Mouse (Mus musculus): ENCODE data around the gene B3gntl1.

Gene B3gntl1

DNA sequence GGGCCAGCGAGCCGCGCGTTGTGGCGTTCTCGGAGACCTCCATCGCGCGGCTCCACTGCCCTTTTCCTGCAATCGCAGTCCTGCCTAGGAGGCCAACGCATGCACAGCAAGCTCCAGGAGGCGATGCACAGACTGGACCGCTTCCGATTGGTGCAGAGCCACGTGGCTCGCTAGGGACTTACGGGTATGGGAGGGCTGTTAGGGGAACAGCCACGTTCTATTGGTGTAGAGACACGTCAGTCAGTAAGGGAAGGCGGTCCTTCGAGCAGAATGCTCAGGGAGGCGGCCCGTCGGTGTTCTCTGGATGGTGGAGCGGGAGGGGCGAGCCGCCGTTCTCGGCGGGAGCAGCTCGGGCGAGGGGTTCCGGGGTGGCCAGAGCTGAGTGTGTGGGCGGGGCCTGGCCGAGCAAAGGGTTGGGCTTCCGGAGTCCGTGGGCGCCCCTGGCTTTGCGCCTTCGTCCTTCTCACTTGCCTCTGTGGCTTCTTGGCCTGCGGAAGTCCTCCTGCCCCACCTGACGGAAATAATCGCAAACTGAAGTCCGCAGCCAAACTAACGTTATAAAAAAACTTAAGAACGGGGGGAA, at the start of gene B3gntl1:
Gene B3gntl1 (minus strand): TSS at position 164 of the 583 bp plus-strand sequence.
- peak; percentile 99 for DNase-seq (ENCODE audit: low read depth, low spot score)

DNA sequence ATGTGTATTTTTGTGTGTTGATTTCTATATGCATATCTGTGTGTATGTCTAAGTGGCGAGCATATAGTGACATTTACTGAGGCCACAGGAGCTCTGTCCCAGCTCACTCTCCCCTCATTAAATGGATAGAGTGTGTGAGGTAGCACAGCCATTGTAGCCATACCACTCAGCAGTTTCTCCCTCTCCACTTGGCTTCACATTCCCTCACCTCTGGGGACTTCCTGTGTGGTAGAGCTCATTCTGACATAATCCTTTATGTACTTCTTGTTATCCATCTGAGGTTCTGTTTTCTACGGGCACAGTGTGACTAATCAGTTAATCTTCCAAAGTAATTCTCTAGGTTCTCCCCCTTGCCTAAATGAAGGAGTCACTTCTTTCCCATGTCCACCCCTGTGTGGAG, 49.5 kb upstream of the B3gntl1 start:
- no peak for DNase-seq (ENCODE audit: low read depth, low spot score)

DNA sequence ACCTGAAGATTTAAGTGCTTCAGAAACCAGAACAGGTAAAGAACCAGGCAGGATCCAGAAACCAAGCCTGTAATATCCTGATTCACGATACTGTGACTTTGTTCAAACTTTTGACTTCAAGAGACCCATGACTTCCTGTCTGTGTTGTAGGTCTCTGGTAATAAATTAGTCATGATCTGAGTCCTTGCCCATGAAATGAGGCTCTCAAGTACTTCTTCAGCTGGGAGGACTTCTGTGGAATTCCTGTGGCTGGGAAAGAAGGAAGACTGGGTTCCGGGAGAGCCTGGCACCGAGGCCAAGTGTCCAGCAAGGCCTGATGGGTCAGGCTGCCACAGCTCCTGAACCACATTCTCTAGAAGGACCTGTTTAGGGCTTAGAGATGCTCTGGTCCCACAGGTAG, 47.8 kb upstream of the B3gntl1 start:
- DNase-seq (ENCODE audit: low read depth, low spot score) = no peak

DNA sequence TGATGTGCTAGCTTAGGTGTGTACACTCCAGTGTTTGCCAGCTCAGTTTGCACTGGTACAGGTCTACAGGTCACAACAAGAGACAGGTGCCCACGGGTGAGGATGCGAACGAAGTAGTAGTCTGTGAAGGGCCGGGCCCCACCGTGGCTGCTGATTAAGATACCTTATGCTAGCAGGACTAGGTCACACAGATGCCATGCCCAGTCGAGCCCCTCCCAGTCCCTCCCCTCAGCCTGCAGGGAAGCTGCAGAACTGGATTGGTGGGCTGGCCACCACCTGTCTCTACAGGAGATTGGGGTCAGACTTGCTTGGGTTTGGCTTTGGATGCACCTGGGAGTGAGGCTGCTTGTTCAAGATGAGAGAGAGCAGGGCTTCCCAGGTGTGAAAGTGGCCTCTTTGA, 44.8 kb upstream of the B3gntl1 start:
- DNase-seq (ENCODE audit: low read depth, low spot score) = no peak

DNA sequence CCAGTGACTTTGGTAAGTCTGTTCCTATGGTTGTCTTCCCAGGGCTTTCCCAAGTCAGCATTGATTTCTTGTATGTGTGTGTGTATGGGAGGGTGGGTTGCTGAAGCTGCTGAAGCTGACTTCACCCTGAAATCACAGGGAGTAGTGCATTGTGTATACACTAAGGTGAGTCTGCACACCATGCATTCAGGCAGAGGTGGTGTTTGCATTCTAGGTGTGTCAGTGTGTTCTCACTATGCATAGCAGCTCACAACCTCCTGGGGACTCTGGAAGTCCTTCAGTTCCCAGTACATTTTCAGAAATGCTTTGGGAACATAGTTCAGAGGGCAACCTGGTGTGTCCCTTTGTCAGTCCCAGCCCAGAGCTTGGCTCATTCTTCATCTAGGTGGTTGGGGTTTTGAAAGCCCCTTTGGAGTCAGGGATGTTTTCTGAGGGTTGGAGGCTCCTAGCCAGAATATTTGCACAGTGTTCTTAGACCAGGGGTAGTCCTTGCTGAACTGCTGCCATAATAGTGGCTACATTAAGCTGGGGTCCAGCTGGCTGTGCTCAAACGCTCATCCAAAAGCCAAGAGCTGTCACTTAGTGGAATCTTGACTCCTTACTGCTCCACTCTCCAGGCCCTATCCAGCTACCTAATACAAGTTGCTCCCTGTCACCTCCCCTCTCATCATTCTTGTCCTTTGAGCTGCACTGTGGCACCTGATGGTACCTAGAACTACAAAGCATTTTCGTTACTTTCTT, 42.0 kb upstream of the B3gntl1 start:
- DNase-seq (ENCODE audit: low read depth, low spot score) = no peak

DNA sequence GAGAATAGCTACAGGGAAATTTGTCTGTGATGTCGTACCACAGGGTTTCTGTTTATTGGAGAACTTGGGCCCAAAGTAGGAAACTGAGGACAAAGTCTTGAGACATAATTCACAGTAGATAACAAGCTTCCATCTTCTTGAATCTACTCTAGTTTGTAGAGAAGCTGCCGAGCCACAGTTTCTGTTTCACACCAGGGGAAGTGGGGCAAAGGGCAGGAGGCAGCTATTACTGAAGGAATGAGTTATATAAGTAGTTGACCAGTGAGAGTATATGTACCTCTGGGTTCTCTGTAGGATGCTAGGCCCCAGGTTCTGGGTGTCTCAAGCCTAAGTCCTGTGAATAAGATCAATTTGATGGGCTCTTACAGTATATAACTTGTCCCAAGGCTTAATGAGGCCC, 40.6 kb upstream of the B3gntl1 start:
- no peak for DNase-seq (ENCODE audit: low read depth, low spot score)

DNA sequence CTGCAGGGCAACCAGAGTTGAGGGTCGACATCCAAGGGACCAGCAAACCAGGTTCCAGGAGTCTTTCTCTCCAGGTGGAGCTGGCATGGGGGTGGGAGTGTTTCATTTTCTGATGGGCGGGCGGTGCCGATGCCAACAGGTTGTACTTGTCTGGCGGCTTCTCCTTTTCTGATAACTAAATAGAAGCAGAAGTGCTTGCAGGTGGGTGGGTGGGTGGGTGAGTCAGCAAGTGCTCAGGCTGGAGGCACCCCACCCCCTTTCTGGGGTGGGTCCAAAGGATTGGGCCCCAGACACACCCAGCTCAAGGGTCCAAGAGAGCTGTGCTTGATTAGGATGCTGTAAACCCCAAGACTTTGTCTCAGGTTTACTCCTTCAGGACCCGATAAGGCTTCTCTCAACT, 40.0 kb upstream of the B3gntl1 start:
- no peak for DNase-seq (ENCODE audit: low read depth, low spot score)

DNA sequence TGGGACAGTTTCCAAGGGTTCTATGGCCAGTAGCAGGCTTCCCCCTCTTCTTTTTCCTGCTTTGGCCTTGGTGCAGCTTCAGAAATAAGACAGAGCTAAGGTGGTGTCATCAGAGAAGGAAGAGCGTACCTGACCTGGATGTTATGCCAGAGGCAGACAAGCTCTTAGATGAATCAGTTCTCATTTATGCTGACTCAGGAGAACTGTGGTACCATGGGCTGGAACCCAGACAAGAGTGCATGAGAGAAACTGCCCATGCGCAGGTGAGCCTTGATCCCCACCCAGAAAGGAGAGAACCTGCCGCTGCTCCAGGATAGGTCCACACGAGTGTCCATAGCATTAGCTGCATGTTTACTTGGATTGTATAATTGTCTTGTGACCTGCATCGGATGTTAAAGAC, 37.3 kb upstream of the B3gntl1 start:
- no peak for DNase-seq (ENCODE audit: low read depth, low spot score)

DNA sequence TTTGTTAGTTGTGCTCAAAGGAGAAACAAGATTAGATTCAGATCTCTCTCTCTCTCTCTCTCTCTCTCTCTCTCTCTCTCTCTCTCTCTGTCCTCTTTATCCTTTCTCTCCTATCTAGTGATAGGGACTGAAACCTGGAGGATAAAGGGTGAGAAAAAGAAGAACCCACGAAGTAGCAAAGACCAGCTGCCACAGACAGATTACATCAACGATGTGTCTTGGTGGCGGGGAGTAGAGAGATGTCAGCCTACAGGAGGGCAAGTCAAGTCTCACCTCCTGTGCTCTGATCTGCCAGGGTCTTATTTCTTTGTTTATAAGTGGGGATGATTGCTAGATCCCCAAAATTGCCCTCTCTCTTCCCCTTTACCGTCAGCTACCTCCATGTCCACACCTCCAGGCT, 36.3 kb upstream of the B3gntl1 start:
- no peak for DNase-seq (ENCODE audit: low read depth, low spot score)

DNA sequence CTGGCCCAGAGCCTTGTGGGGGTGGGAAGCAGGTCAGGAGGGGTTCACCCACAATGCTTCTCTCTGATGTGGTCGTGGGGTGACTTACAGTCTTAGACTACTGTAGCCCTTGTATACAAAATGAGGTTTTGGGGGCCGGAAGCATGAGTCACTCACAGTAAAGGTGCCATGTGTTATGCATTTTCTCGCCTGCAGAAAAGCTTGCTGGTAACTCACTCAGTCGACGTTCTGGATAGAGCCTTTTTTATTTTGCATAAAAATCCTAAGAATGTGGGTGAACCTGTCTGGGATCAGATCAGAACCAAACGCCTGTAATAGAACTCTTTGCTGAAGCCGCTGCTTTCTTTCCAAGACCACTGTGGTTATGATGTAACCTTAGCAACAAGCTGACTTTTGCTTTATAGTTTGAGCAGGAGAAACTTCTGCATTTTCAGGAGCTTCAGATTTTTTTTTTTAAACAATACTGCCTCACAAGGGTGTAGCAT, 33.6 kb upstream of the B3gntl1 start:
- no peak for DNase-seq (ENCODE audit: low read depth, low spot score)

DNA sequence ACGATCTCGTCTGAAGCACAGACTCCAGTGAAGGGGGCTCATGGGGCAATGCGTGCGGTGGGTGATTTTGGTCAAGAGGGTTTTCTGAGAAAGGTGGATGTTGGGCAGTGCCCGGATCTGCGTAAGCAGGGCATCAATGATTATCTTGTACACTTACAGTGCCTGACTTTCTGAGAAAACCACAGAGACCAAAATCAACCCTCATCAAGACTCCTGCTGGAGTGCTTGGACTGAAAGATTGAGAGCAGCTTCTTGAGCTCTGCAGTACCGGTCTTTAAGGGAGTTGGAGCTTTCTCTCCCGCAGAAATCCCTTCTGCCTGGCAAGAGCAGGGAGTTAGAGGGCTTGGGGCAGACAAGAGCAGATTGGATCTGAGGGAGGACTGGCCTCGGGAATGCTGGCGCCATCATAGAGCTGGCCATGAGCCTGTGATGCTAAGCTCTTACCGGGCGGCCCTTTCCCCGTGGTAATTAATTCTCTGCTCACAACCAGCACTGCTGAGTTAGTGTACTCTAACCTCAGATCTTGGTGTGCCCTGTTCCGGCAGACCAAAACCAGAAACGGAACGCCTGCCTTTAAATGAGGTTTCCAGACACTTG, 30.8 kb upstream of the B3gntl1 start:
- peak; percentile 10 for DNase-seq (ENCODE audit: low read depth, low spot score)

DNA sequence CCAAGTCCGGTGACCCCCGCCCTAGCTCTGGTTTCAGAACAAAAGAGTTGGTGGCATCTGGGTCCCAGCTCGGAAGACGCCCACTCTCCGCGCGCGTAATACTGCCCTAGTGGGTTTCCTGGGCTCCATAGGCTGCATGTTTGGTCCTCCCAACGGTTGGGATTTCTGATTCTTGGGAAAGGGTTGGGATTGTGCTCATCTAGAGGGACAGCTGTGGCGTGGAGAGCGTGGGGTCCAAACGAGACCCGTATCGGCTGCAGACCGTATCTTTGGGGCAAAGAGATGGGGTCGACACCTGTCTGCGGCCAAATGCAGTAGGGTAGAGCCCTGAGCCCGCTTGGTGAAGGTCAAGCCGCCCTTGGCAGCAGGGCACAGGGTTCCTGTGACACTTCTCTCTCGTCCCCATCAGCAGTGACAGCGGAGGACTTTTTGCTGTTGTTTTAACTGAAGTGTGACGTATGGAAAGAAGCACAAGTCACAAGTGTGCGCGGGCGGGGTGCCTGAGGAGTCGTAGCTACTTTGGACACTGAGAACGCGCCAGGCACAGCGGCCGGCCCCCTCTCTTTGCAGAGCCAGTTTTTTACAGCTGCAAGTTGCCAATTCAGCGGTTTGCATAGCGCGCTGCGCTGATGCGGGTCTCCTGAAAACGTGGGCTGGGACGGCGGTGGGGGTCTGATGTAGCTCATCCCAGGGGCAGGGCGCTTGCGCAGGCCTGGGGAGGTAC, 30.1 kb upstream of the B3gntl1 start:
- DNase-seq (ENCODE audit: low read depth, low spot score) = peak; percentile 44

DNA sequence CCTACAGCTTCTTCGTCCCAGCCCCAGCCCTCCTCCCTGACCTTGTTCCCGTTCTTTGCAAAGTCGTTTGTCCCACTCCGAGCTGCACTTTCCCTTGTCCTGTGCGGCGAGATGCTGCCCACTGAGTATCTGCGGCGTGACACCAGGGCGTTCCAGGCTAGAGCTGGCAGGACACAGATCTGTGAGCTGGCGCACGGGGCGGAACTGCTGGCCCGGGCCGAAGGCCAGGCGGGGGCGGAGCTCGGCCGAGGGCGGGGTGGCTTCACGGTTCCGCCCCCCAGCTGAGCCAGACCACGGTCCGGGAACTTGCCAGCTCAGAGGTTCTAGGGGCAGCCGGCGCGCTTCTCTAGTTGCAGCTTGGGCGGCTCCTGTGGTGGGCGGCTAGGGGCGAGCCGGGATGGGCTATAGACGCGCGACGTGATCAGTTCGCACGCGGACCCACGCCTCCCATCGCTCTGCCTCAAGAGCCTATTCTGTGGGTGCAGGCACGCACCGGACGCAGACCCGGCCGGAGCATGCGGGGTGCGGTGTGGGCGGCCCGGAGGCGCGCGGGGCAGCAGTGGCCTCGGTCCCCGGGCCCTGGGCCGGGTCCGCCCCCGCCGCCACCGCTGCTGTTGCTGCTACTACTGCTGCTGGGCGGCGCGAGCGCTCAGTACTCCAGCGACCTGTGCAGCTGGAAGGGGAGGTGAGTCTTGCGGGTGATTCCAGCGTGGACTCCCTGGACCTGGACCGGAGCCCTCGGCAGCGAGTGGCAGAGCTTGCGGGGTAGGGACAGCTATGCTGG, 29.4 kb upstream of the B3gntl1 start:
- peak; percentile 84 for DNase-seq (ENCODE audit: low read depth, low spot score)

DNA sequence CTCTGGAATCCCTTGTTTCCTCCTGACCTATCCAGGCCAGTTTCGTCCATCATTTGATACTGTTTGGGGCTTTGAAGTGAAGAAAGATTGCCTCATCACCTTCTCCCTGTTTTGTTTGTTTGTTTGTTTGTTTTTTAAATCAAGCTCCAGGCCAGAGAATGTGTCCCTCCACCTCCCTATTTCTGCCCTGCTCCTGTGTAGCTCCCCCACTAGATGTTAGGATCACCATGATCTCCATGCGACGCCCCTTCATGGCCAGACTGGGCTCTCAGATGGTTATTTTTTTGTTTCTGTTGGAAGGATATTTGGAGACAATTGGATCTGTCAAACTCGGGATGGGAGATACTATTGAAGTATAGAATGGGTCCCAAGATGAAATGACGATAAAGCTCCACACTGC, 28.3 kb upstream of the B3gntl1 start, which contains the start of gene Metrnl:
Gene Metrnl (plus strand): TSS at position 301 of the 400 bp plus-strand sequence.
- DNase-seq (ENCODE audit: low read depth, low spot score) = no peak

DNA sequence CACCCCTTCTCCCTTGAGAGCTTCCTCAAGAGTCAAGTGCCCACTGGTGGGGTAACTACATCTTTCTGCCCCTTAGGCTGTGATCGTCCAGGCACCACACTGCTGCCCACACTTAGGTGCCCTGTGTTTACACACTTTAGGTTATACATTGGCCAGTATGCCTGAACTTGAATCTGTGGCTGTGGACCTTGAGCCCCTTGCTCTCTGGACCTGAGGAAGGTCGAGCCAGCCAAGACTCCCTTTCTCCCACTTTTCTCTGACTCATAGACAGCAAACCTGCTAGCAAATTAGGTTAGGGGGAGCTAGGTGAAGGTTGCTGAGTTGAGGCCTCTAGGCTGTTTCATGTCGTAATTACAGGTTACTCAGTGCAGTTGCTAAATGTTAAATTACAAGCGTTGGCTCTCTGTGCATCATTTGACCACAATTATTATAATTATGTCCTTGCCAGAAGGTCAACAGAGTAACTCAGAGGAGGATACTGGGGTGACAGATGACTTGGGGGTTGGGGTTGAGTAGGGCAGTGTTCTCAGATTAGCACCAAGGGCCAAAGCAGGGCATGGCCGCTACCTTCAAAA, 25.5 kb upstream of the B3gntl1 start:
- no peak for DNase-seq (ENCODE audit: low read depth, low spot score)

DNA sequence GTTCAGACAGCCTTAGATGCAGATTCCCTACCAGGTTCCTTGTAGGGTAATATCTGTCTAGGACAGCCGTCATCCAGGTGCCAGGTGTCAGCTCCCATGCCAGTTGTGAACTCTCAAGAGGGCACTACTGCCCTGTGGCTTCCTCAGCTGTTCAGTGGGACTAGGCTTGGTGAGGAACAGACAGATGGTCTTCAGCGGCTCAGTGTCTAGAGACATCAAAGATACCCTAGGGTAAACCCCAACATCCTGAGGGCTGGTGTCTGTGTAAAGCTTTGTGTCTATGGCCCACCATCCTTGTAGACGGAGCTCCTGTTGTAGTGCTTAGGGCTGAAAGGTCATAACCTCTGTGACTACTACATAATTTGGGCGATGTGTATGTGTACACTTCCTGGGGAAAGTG, 24.3 kb upstream of the B3gntl1 start:
- DNase-seq (ENCODE audit: low read depth, low spot score) = no peak

DNA sequence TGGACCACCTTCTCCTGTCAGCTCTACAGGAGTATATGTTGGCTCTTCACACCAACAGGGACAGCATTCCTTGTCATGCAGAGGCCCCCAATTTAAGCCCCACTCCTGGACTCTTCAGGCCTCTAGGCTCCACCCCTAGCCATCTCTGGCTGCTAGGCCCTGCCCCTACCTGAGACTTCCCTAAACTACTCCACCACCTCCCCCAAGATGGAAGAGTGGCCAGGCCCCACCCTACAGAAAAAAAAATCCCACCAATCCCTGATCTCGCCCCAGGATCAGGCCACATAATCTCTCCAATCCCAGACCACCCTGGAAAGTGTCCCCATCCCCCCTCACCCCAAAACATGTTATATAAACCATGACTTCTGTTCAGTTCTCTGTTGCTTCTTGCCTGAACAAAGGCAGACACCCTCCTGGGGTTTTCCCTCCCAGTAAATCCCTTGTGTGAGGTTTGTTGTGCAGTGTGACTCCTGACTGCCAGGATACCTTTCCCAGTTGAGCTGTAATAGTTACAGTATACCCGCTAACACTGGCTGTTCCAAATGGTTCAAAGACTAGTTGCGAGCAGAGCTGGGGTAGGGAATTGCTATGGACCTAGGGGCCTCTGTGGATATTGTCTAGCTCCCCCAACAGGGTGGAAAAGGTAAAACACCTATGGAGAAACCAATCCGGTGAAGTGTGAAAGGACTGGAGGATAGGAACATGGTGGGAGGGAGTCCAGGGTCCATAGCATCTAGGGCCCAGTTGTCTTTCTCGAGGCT, 22.5 kb upstream of the B3gntl1 start:
- DNase-seq (ENCODE audit: low read depth, low spot score) = peak; percentile 48

DNA sequence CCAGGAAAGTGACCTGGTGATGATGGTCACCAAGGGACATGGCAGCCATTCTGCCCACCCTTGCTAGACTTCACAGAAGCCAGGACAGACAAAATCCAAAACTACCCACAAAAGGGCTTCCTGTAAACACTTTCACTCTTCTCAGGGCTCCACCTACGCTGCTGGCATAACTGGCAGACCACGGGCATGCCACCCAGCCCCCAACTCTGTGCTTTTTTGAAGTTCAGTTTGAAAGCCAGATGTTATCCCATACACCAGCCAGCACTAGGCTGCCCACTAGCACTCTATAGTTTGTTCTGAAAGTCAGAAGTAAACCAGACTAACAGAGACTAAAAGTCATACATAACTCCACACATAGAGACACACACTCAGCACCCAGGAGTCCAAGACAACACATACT, 15.1 kb upstream of the B3gntl1 start:
- no peak for DNase-seq (ENCODE audit: low read depth, low spot score)

DNA sequence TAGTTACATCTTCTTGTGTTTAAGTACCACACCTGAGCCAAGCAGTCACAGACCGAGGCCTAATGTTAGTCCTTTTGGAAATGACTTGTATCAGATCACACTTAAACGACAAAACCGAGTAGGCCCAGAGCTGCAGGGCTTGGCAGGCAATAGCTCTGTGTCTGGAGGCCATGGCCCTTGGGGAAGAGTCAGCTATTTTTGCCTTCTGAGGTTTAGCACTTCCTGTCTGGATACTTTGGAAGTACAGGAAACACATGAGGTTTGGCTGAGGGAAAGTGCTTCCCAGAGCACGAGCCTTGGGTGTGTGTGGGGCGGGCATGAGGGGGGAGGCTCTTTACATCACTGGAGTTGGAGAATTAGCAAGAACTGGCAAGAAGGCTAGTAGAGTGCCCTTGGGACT, 13.7 kb upstream of the B3gntl1 start:
- no peak for DNase-seq (ENCODE audit: low read depth, low spot score)

DNA sequence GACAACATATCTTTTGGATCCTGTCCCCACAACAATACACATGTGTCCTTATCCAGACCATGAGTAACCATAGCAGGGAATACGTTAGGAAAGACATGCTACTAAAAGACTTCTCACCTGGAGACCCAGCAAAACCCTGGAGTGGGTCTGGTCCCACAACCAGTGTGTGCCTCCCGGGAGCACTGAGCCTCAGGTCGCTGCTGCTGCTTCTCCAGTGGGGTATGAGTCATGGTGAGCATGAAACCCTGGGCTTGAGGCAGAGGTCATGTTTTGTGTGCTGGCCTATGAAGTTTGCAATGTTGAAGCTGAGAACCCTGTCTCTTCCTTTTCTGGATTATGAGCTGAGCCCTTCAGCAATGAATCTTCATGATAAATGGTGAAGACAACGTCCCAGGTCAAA, 13.1 kb upstream of the B3gntl1 start:
- no peak for DNase-seq (ENCODE audit: low read depth, low spot score)
